Mouse (Mus musculus) lung, postnatal 0 days (tissue): Measurements from ENCODE around the gene Rabl6. TPM values are rescaled to one million over a fixed set of nuclear protein-coding genes. Genes with fewer than 3 reads are reported as not detected.
A peak's percentile ranks its signal among the peaks of the same experiment; 100 is the strongest.

Experiments
- ATAC-seq: fragments of 200-750 bp; cut with Nextera tagmentation; 2 replicates; pipeline ENCODE4 v1.8.0; 2017; ENCODE audit warnings: moderate library complexity
- DNase-seq: peaks from one replicate; pipeline ENCODE4 v3.0.0-alpha.2; 2016; ENCODE audit warnings: low spot score
- H3K27ac ChIP-seq: fragments of 300-500 bp; sonication (generic); 2 replicates; pipeline ENCODE4 v1.5.1; 2014; ENCODE audit warnings: antibody characterized with exemption, mild to moderate bottlenecking, low read length, mixed read lengths
- H3K27me3 ChIP-seq: fragments of 300-500 bp; sonication (generic); replicated peaks from 2 replicates; pipeline ENCODE4 v1.6.1; 2014; ENCODE audit warnings: low read length, mixed read lengths; ENCODE audit not compliant: insufficient read depth
- H3K36me3 ChIP-seq: fragments of 300-500 bp; sonication (generic); 2 replicates; pipeline ENCODE4 v1.6.1; 2014; ENCODE audit warnings: low read length, mixed read lengths; ENCODE audit not compliant: insufficient read depth
- H3K4me1 ChIP-seq: fragments of 300-500 bp; sonication (generic); 2 replicates; pipeline ENCODE4 v1.6.1; 2014; ENCODE audit warnings: antibody characterized with exemption, low read depth, low read length, mixed read lengths; ENCODE audit not compliant: insufficient read depth
- H3K4me2 ChIP-seq: fragments of 300-500 bp; sonication (generic); replicated peaks from 2 replicates; pipeline ENCODE4 v1.6.1; 2014; ENCODE audit warnings: low read depth, mild to moderate bottlenecking, low read length, moderate library complexity, mixed read lengths
- H3K4me3 ChIP-seq: fragments of 300-500 bp; sonication (generic); 2 replicates; pipeline ENCODE4 v1.5.1; 2014; ENCODE audit warnings: low read depth, low read length
- H3K9ac ChIP-seq: fragments of 300-500 bp; sonication (generic); replicated peaks from 2 replicates; pipeline ENCODE4 v1.6.1; 2014; ENCODE audit warnings: low read depth, mild to moderate bottlenecking
- H3K9me3 ChIP-seq: fragments of 300-500 bp; sonication (generic); 2 replicates; pipeline ENCODE4 v1.6.1; 2016; ENCODE audit warnings: low read length, mixed read lengths
- CTCF ChIP-seq: IDR thresholded peaks from 2 replicates; pipeline ENCODE4 v1.5.1; 2016; ENCODE audit warnings: antibody characterized with exemption, mild to moderate bottlenecking
- EP300 ChIP-seq: IDR thresholded peaks from 2 replicates; pipeline ENCODE4 v1.6.1; 2016; ENCODE audit warnings: antibody characterized with exemption, mild to moderate bottlenecking, control low read depth
- WGBS: fragments of 180-500 bp; shearing (Covaris S2); extraction: QIAGEN DNeasy Blood & Tissue Kit; methylation state at CpG from one replicate; pipeline ENCODE4 v1.1.7; 2014; 5-methylcytosine and 5-hydroxymethylcytosine counted together
- polyA plus RNA-seq: library from polyadenylated mRNA; unstranded; fragments of >200 nt; fragmentation: Nextera tagmentation; extraction: Ambion mirVana; gene quantifications from 2 replicates; pipeline ENCODE4 v1.2.1, GENCODE M21; 2015

The Rabl6 gene
- 34.7 and 41.2 TPM in 2 replicates for polyA plus RNA-seq

GRCm38 (mm10) chr2:25607761-25608622, at the start of gene Rabl6:
TSS of gene Rabl6 (minus strand) at chr2:25608521.
- peak; percentile 94 for DNase-seq
- WGBS: under 1% methylated on average over 61 of the region's 80 CpGs

DNA sequence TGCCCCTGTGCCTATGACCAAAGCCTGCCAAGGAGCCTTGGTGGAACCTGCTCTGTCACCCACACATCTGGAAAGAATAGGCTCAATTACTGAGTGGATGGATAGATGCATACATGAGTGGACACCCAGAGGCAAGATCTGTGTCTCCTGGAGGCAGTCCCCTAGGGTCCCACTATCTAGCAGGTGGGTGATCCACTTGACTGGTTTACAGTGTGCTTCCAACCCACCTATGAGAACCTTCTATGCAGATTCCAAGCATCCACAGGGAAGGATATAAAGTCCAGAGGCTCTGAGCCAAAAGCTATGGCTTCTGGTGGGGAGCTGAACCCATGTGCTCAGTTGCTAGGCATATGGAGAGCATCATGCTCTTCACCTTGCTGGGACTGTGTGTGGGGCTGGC, 49.3 kb upstream of the Rabl6 start, which contains the start of gene Lcn5:
TSS of gene Lcn5 (plus strand) at position 301 of the 400 bp plus-strand sequence.
- TF ChIP-seq CTCF (no peak), EP300 (no peak)
- Histone ChIP-seq H3K9me3 (no peaks in the 10 kb centered on the region), H3K27me3 (no peaks in the 10 kb centered on the region), H3K36me3 (no peaks in the 10 kb centered on the region), H3K4me2 (no peak within 1 kb of the TSS), H3K4me1 (no peaks in the 10 kb centered on the region), H3K4me3 (no peak within 1 kb of the TSS), H3K27ac (no peak within 1 kb of the TSS), H3K9ac (no peak within 1 kb of the TSS)
- ATAC-seq: no peak
- DNase-seq: no peak

More at GRCm38 (mm10) chr2:25607761-25608622, at the start of gene Rabl6:
- 0 out of 2 replicates have a peak, but pooled peaks cover 4% of the 10 kb centered on the region for H3K4me1 ChIP-seq
- H3K4me3 ChIP-seq: peak within 1 kb of the TSS; percentile 84
- no peaks in the 10 kb centered on the region for H3K27me3 ChIP-seq
- peak within 1 kb of the TSS; percentile 91 for H3K9ac ChIP-seq
- H3K36me3 ChIP-seq: no peaks in the 10 kb centered on the region
- peak within 1 kb of the TSS; percentile 81 for H3K4me2 ChIP-seq
- H3K27ac ChIP-seq: peak within 1 kb of the TSS; percentile 88
- ATAC-seq: peak; percentile 96
- H3K9me3 ChIP-seq: no peaks in the 10 kb centered on the region
- TF ChIP-seq EP300 (no peak), CTCF (no peak)

GRCm38 (mm10) chr2:25657246-25657645, 48.9 kb upstream of the Rabl6 start:
- H3K9me3 ChIP-seq: no peaks in the 10 kb centered on the region
- H3K9ac ChIP-seq: no peak overlapping the region
- 65% methylated on average over 4 of the region's 4 CpGs for WGBS
- no peak overlapping the region for H3K27ac ChIP-seq
- H3K4me3 ChIP-seq: no peak overlapping the region
- no peak for TF ChIP-seq CTCF
- TF ChIP-seq EP300: no peak
- no peaks in the 10 kb centered on the region for H3K36me3 ChIP-seq
- DNase-seq (no peak), ATAC-seq (no peak)
- H3K4me1 ChIP-seq: no peaks in the 10 kb centered on the region
- H3K27me3 ChIP-seq: no peaks in the 10 kb centered on the region
- H3K4me2 ChIP-seq: no peak overlapping the region

GRCm38 (mm10) chr2:25656691-25657090, 48.4 kb upstream of the Rabl6 start:
- 78% methylated on average over 4 of the region's 4 CpGs for WGBS
- Histone ChIP-seq H3K9ac (no peak overlapping the region), H3K36me3 (no peaks in the 10 kb centered on the region), H3K4me2 (no peak overlapping the region), H3K4me3 (no peak overlapping the region), H3K4me1 (no peaks in the 10 kb centered on the region), H3K27ac (no peak overlapping the region), H3K9me3 (no peaks in the 10 kb centered on the region), H3K27me3 (no peaks in the 10 kb centered on the region)
- TF ChIP-seq EP300 (no peak), CTCF (no peak)
- no peak for DNase-seq
- no peak for ATAC-seq

GRCm38 (mm10) chr2:25654502-25654901, 46.2 kb upstream of the Rabl6 start:
- no peak for TF ChIP-seq EP300
- TF ChIP-seq CTCF: no peak
- ATAC-seq (0 out of 2 replicates have a peak, but pooled peaks have one; percentile 16), DNase-seq (peak; percentile 13)
- Histone ChIP-seq H3K9ac (no peak overlapping the region), H3K4me3 (no peak overlapping the region), H3K4me2 (no peak overlapping the region), H3K9me3 (no peaks in the 10 kb centered on the region), H3K36me3 (no peaks in the 10 kb centered on the region), H3K4me1 (no peaks in the 10 kb centered on the region), H3K27me3 (no peaks in the 10 kb centered on the region), H3K27ac (no peak overlapping the region)
- WGBS: 23% methylated on average over 1 of the region's 1 CpGs

DNA sequence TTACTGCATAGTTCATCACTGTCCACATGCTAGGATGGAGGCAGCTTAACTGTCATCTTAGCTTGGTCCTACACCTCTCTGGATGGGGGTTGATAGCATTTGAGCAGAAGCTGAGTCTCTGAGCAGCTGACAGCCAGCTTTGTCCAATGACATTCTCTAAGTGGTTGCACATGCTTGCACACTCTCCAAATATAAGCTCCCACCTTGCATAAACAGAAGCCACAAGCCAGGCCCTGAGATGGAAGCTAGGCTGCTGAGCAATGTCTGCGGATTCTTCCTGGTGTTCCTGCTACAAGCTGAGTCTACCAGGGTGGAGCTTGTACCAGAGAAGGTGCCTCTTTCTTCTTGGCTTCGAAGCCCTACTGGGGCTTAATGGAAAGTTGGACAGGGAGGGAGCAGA, 44.6 kb upstream of the Rabl6 start, which contains the start of gene Lcn8:
TSS of gene Lcn8 (plus strand) at position 219 of the 400 bp plus-strand sequence.
- Histone ChIP-seq H3K9me3 (no peaks in the 10 kb centered on the region), H3K4me3 (no peak within 1 kb of the TSS), H3K27me3 (no peaks in the 10 kb centered on the region), H3K9ac (no peak within 1 kb of the TSS), H3K4me2 (no peak within 1 kb of the TSS), H3K27ac (no peak within 1 kb of the TSS), H3K4me1 (no peaks in the 10 kb centered on the region), H3K36me3 (no peaks in the 10 kb centered on the region)
- TF ChIP-seq CTCF (no peak), EP300 (no peak)
- ATAC-seq (no peak), DNase-seq (no peak)
- 68% methylated on average over 2 of the region's 2 CpGs for WGBS
